Mouse (Mus musculus) erythroblast, embryonic 14.5 days (primary cell): ENCODE results near the gene Sh3pxd2a. TPM values are rescaled to one million over a fixed set of nuclear protein-coding genes. Genes with fewer than 3 reads are reported as not detected.
A peak's percentile ranks its signal among the peaks of the same experiment; 100 is the strongest.

Experiments used
- H3K27me3 ChIP-seq: 2 replicates; pipeline ENCODE4 v1.6.1; 2012; ENCODE audit warnings: inconsistent platforms; ENCODE audit not compliant: control insufficient read depth
- H3K36me3 ChIP-seq: 2 replicates; pipeline ENCODE4 v1.6.1; 2012; ENCODE audit warnings: mild to moderate bottlenecking, inconsistent platforms; ENCODE audit not compliant: control insufficient read depth
- H3K4me1 ChIP-seq: 2 replicates; pipeline ENCODE4 v1.6.1; 2012; ENCODE audit warnings: inconsistent platforms; ENCODE audit not compliant: control insufficient read depth
- H3K4me3 ChIP-seq: replicated peaks from 2 replicates; pipeline ENCODE3; 2012; ENCODE audit warnings: moderate library complexity, mild to moderate bottlenecking, inconsistent platforms
- H3K9me3 ChIP-seq: 2 replicates; pipeline ENCODE4 v1.6.1; 2012; ENCODE audit warnings: low read length, inconsistent platforms, mixed read lengths; ENCODE audit not compliant: control insufficient read depth
- GATA1 ChIP-seq: IDR thresholded peaks from 2 replicates; pipeline ENCODE4 v1.6.1; 2012; ENCODE audit warnings: low read length, inconsistent platforms, mixed read lengths
- TAL1 ChIP-seq: IDR thresholded peaks from 3 replicates; pipeline ENCODE4 v1.6.1; 2012; ENCODE audit warnings: low read length, inconsistent platforms, mixed read lengths
- polyA plus RNA-seq: library from polyadenylated mRNA; stranded (reverse); fragments of >175 nt; gene quantifications from 2 replicates; pipeline ENCODE4 v1.2.3, GENCODE M21; 2012

Gene Sh3pxd2a
- polyA plus RNA-seq, 1 experiment = 0.10 TPM

DNA sequence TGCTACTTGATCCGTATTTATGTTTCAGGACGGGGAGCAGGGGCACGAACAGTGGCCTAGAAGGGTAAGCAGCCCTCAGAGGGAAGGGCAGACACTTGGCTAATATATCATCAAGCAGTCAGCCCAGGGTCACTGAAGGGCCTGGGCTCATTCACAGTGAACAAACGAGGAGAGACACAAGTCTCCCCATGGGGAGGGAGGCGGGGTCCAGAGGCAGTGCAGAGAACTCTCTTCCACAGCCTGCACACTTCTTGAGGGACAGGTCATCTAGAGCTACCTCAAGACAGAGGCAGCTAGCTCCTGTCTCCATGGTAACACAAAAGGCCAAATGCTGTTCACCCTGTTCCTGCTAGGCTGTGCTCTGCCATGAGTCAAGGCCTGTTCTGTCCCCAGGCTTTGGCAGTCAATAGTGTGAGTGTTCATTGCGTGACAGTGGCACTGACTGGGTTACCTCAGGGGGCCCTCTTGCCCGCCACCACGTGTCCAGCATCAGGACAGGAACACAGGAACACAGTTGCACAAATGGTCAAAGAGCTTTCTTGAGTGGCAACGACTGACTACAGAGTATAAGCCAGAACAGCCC is 101.0 kb downstream of the Sh3pxd2a start:
- Histone ChIP-seq H3K36me3 (peaks cover 15% of the 10 kb centered on the region), H3K27me3 (no peaks in the 10 kb centered on the region), H3K9me3 (no peaks in the 10 kb centered on the region; the same call in 1 of the 2 replicates), H3K4me1 (peaks cover 54% of the 10 kb centered on the region), H3K4me3 (no peak overlapping the region)
- TF ChIP-seq TAL1 (no peak), GATA1 (no peak)

DNA sequence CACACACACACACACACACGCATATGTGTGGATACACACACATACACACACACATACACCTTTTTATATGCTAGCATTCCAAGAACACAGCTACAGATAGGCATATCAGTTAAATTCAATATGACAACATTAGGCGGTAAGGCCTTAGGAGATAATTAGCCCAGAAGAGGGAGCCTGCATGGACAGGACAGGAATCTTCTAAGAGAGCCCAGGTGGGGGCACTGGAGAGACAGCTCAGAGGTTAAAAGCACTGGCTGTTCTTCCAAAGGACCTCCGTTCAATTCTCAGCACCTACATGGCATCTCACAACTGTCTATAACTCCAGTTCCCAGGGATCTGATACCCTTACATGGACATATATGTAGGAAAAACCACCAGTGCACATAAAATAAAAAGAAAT is 103.3 kb downstream of the Sh3pxd2a start:
- Histone ChIP-seq H3K4me1 (peaks cover 43% of the 10 kb centered on the region), H3K36me3 (peaks cover 15% of the 10 kb centered on the region), H3K27me3 (no peaks in the 10 kb centered on the region), H3K4me3 (no peak overlapping the region), H3K9me3 (no peaks in the 10 kb centered on the region; the same call in 1 of the 2 replicates)
- TF ChIP-seq GATA1 (no peak), TAL1 (no peak)

DNA sequence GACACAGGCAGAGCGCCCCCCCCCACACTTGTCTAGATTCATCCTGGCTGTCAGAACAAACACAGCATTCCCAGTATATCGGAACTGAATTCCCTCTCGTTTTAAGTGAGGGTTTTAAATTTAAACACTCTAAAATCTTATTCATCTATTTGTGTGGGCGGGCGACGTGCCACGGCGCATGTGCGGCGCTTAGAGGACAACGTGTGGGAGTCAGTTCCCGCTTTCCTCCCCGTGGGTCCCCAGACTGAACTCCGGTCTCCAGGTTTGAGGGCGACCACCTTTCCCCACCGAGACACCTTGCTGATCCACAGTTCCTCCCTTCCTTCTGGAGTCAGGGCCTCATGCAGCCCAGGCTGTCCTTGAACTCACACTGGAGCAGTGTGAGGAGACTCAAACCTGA is 104.2 kb downstream of the Sh3pxd2a start:
- no peaks in the 10 kb centered on the region for H3K27me3 ChIP-seq
- TF ChIP-seq GATA1 = no peak
- TF ChIP-seq TAL1 = no peak
- no peak overlapping the region for H3K4me3 ChIP-seq
- H3K4me1 ChIP-seq = peaks cover 43% of the 10 kb centered on the region
- no peaks in the 10 kb centered on the region; the same call in 1 of the 2 replicates for H3K9me3 ChIP-seq
- H3K36me3 ChIP-seq = peaks cover 15% of the 10 kb centered on the region

DNA sequence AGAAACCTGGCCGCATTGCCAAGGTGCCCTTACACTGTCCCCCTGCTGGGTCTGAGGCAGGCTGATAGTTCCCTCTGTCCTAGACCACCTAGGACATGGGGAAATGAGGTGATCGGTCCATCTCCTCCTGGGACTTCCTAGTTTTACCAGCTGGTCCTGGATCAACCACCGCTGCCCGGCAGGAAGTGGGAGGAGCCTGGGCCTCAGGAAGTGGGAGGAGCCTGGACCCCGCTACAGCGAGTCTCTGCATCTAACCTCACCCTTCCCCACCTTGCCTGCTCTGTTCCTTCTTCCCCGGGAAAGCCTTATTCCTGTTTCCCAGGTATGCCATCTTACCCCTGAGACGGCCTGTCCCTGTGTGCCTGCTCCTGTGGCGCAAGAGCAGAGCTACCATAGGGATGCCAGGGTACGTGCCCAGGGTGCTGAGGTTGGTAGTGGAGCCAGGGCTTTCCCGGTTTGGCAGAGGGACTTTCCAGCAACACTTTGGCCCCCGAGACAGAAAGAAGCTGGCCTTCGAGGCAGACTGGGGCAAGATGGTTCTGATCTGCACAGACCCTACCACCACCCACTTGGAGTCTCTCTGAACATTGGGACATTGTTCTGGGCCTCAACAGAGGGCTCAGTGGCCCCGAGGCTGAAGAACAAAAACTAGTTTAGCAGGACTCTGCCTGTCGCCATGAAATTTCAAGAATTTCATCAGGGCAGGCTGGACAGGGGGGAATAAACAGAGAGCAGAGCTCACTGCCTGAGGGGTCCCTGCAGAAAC is 104.9 kb downstream of the Sh3pxd2a start:
- TF ChIP-seq GATA1 (no peak), TAL1 (no peak)
- Histone ChIP-seq H3K4me1 (peaks cover 43% of the 10 kb centered on the region), H3K4me3 (peak overlapping the region; percentile 57), H3K27me3 (no peaks in the 10 kb centered on the region), H3K9me3 (no peaks in the 10 kb centered on the region; the same call in 1 of the 2 replicates), H3K36me3 (peaks cover 15% of the 10 kb centered on the region)

DNA sequence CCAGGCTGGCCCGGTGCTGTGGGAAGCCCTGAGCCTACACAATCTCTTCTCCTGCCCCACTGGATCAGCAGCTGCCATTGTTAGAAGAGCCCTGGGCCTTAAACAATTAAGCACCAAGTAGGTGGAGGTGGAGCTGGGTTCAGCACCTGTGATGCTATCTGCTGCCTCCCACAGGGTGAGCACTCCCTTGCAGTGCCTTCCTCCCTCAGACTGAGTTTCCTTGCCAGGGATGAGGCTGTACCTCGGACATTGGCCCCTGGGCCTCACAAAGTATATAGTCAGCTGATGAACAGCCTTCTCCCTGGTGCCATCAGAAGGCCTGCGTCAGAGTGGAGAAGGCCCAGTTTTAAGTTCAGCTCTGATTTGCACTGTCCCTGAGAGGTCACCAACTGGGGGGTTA is 106.9 kb downstream of the Sh3pxd2a start:
- Histone ChIP-seq H3K27me3 (no peaks in the 10 kb centered on the region), H3K4me1 (peaks cover 30% of the 10 kb centered on the region), H3K4me3 (no peak overlapping the region), H3K36me3 (peaks cover 5% of the 10 kb centered on the region; the same call in 1 of the 2 replicates), H3K9me3 (no peaks in the 10 kb centered on the region; the same call in 1 of the 2 replicates)
- TF ChIP-seq TAL1 (no peak), GATA1 (no peak)

DNA sequence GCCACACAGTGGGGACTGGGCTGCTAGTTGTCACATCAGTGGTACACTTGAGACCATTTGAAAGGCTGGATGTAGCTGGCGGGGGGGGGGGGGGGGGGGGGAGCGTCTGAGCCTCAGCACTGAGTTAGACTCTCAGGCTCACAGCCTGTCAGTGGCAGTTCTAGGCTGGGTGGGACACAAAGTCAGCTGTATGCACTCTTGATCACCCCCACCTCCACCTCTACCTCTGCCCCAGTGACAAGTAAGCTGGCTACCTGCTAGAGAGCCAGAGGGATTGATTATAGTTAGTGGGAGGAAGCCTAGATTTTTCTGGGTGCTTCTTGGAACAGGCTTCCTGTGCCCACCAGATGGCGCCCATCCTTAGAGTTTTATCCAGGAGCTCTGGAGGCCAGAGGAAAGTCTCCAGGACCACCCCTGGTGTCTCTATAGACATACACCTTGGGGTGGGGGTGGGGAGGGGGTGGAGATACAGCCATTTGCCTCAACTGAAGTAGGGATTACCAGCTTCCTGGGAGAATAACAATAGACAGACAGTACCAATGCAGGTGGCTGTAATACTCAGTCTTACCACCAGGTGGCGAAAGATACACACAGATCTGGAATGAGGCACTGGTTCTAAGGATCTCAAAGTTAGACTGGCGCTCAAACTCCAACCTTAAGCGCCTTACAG is 107.9 kb downstream of the Sh3pxd2a start:
- H3K27me3 ChIP-seq = no peaks in the 10 kb centered on the region
- H3K9me3 ChIP-seq = no peaks in the 10 kb centered on the region
- no peak overlapping the region for H3K4me3 ChIP-seq
- H3K4me1 ChIP-seq = peaks cover 27% of the 10 kb centered on the region
- no peaks in the 10 kb centered on the region; the same call in 1 of the 2 replicates for H3K36me3 ChIP-seq
- TF ChIP-seq TAL1 = no peak
- TF ChIP-seq GATA1 = no peak

DNA sequence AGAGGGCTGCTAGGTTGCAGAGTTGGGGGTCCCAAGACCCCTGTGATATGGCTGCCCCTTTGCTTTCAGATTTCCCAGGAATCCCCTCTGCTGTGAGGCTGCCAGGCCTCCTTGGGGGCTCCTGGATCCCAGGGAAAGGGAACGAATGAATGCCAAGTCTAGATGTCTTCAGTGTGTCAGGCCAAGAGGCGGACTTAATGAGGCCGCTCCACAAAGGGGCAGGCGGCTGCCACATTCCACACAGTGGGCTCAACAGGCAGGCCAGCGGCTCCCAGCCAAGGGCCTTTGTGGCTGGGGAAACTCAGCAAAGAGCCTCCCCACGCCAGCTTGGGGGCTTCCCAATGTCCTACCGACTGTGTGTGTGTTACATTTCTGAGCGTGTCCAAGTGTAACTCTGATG is 109.7 kb downstream of the Sh3pxd2a start:
- Histone ChIP-seq H3K9me3 (no peaks in the 10 kb centered on the region; the same call in 1 of the 2 replicates), H3K36me3 (no peaks in the 10 kb centered on the region; the same call in 1 of the 2 replicates), H3K4me1 (peaks cover 13% of the 10 kb centered on the region), H3K27me3 (no peaks in the 10 kb centered on the region), H3K4me3 (no peak overlapping the region)
- TF ChIP-seq GATA1 (no peak), TAL1 (no peak)

DNA sequence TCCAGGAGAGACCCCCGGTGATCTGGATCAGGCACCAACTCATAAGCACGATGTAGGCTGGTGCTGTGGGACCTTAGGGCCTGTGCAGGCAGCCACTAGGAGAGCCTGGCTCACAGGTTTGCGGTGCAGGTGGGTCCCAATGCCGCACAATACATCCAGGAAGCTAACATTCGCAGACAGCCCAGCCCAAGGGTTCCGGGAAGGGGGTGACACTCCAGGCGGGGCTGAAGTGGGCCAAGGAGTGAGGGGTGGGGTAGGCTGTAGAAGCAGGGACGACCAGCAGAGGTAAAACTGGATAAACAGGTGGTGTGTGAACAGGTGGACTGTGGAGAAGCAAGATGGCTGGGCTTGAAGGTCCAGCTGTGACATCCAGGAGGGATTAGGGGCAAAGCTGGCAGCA is 115.2 kb downstream of the Sh3pxd2a start:
- Histone ChIP-seq H3K9me3 (no peaks in the 10 kb centered on the region; the same call in 1 of the 2 replicates), H3K4me3 (no peak overlapping the region), H3K4me1 (peaks cover 21% of the 10 kb centered on the region), H3K27me3 (peaks cover 30% of the 10 kb centered on the region), H3K36me3 (no peaks in the 10 kb centered on the region)
- TF ChIP-seq GATA1 (no peak), TAL1 (no peak)

DNA sequence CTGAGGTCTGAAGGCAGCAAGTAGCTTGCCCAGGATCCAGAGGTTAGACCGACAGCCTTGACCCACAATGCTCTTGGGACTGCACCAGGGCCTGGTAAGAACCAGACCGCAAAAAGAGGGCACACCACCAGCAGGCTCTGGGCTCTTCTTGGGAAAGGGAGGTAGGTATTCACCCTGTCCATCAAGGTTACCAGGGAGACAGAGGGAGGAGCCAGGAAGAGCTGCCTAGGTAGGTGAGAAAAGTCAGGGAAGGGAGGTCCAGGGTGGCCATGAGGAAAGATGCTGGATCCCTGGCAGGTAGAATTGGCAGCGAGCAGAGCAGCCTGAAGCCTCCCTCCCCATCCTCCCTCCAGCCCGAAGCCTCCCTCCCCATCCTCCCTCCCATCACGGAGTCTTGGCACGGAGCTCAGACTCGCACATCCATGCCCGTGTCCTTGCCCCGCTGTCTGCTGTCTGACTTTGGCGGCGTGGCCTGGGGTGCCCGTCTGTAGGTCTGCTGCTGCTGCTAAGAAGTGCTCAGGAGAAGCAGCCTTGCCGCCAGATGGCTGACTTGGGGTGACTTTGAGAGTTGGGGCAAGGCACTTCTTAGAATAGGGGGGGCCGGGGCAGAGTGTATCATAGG is 115.7 kb downstream of the Sh3pxd2a start:
- Histone ChIP-seq H3K9me3 (no peaks in the 10 kb centered on the region; the same call in 1 of the 2 replicates), H3K4me1 (peaks cover 21% of the 10 kb centered on the region), H3K27me3 (peaks cover 35% of the 10 kb centered on the region), H3K36me3 (no peaks in the 10 kb centered on the region), H3K4me3 (no peak overlapping the region)
- TF ChIP-seq TAL1 (no peak), GATA1 (no peak)
